Mouse (Mus musculus) regulatory T cell (primary cell): Measurements from ENCODE around the gene Exoc7.

ENCODE experiments used
- in situ Hi-C: fragments of 300-600 bp; cut with MboI, MseI; formaldehyde crosslinking; loops from one replicate; pipeline ENCODE4 v1.15.1; 2025; ENCODE audit warnings: high pct_unique_total_duplicates

Exoc7 gene

DNA sequence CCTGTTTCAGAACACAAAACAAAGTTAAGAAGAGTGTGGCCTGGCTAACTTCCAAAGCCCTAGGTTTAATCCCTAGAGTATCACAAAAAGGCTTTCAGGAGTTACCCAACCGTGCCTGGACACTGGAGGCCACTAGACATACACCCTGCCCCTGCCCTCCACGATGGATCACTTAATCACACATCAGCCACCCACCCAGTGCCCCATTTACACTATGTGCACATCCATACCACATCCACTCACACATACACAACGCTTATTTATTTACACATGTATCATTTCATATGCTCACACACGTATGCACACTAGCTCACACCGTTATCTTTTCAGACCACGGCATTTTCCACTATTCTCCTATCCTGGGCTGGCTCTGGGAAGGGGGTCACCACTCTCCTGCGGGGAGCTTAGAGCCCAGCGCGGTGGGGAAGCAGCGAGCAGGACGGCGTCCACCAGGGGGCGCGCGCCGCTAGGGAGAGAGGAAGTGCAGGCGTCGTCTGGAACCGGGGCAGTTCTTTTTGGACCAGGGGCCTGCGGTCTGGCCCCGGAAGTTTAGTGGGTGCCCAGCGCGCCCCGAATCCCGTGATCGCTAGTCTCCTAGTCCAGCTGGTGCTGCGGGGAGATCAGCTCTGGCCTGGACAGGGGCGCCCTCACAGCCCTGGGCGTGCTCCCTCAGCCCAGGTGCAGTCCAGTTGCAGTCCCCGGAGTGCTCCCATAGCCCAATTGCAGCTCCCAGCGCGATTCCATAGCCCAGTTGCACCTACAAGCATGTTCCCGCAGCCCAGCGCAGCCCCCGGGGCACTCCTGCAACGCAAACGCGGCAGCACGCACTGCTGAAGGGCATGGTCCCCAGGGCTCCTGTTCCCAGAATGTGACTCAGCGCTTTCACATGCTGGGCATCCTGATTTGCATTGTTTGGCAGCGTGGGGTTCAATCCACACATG, 12.0 kb upstream of the Exoc7 start:
- in situ Hi-C loops, result loop anchor here (5.0 kb wide), 1 partner anchor 128 kb away; no protein-coding TSS in a partner anchor

DNA sequence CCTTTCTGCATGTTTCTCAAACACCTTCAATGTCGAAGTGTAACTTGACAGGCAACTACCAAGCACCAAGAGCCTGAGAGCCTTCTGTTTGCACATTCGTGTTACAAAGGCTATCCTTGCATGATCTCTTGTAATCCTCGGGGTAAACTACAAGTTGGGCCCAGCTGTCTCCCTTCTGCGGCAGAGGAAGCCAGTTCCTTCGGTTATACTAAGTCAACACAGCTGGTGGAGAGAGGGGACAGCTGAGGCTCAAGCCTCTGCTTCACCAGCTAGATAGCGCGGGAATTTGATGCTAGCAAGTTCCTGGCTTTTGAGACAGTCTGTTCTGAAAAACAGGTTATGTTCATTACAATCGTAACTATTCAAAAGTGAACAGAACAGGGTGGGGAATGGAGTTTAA, 5.3 kb upstream of the Exoc7 start:
- in situ Hi-C loops, result no loop called here

DNA sequence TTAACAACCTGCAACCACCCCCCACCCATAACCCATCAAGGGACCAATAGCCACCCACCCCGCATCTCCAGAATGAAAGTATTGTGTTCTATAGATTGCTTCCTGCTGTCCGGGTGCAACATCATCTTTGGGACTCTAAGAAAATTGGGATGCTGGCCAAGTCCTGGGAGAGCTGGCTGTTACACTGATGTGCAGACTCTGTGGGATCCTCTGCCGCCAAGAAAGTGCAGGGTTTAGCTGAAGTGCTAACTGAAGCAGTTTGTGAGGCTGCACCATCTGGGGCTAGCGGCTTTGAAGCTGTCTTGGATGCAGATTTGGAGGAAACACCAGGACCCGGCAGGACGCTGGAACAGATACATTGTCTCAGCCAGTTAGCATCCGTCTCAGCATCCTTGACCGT, 4.1 kb upstream of the Exoc7 start:
- in situ Hi-C loops, result no loop called here

DNA sequence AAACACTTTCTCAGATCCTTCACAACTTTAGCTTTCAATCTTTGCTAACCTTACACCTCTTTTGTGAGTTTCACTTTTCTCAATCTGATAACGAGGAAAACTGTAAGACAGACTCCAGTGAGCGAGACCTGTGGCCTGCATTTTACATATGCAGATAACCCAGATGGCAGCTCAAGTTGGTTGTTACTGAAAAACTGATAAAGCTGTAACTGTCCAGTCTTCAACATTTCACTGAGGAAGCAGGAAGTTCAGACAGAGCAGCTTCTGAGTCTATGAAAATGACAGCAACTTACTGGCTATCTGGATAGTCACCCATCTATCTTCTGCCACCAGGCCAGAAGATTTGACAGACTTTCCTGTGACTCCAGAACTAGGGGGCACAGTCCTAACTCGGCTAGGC, 2.6 kb upstream of the Exoc7 start:
- in situ Hi-C loops, result no loop called here

DNA sequence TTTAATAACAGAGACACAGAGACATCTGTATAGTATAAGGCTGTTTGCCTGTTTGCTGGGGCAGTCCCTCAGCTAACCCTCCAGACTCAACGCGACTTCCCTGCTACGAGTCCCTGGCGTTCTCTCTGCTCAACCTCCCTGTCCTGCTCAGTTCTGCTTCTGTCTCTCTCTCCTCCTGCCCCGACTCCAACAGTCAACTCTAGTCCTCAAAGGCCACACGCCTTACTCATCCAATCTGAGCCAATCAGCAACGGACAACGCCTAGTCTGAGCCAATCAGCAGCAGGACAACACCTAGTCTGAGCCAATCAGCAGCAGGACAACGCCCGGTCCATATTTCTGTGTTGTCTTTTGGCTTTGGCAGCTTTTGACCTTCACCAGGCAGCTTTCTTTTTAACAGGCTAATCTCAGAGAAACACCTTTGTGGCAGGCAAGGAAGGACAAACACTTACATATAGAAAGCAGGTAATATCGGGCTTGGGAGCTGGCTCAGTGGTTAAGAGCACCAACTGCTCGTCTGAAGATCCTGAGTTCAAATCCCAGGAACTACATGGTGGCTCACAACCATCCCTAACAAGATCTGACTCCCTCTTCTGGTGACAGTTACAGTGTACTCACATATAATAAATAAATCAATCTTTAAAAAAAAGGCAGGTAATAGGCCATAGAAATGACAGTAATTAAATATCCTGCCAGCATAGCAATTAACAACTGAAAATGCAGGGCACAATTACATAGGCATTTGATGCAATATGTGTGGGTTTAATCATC, 914 bp upstream of the Exoc7 start:
- in situ Hi-C loops, result no loop called here

DNA sequence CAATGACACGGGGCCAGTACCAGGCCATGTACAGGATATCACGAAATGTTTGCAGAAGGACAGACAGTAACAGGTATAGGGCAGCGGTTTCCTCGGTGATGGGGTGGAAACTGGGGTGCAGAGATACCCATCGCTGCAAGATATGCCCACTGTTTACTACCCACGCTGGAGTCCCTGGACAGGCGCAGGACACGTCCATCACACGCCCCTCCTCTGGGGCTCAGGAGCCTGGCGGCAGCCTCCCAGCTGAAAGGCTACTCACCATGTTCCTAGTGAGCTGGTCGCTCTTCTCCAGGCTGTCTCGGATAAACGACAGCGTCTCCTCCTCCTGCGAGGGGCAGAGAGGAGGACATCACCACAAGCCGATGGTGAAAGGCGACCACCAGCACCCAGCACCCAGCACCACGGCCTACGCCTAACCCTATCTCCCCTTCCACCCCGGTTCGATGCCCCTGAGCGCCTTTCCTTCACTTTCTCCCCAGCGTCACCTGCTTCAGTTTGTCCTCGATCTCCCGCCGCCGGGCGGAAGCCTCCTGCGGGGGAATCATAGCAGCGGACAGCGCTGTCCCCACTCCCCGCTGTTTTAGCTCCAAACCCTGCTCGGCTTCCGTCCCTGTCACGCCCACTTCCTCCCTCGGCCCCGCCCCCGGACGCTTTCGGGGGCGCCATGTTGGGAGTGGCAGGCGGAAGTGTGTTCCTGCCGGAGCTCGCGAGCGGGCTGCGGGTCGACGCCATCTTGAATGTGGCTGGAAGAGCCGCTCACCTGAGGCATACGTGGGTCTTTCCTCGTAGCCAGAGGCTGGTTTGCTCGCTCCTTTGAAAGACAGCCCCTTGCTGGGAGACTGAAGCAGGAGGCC, 679 bp downstream of the Exoc7 start:
- in situ Hi-C loops, result no loop called here

DNA sequence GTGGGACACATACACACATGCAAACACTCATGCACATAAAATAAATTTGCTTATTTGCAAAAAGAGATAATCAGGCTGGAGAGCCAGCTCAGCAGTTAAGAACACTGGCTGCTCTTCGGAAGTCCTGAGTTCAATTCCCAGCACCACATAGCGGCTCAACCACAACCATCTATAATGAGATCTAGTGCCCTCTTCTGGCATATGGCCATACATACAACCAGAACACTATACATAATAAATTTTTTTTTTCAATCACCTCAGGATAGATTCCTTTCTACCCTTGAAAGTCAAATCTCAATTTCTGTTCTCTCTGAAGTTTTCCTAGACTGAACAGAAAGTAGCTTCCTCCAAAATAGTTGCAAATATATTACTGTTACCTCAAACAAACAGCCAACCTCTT, 1.6 kb downstream of the Exoc7 start:
- in situ Hi-C loops, result no loop called here

DNA sequence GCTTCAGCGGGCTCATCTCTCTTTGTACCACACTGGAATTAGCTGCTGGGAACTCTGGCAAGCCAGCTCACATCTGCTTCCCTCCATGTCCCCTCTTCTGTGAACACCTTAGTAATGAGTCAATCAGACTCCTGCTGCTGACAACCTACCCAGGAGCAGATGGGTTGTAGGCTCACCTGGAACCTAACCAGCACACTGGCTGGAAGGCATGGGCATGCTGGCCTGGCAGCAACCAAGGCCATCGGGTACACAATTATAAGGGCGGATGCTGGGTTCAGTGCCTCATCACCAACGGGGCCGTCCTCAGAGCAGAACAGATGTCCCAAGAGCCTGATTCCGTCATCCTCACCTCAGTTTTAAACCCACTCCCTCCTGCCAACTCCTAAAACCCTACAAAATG, 8.4 kb downstream of the Exoc7 start:
- in situ Hi-C loops, result no loop called here

DNA sequence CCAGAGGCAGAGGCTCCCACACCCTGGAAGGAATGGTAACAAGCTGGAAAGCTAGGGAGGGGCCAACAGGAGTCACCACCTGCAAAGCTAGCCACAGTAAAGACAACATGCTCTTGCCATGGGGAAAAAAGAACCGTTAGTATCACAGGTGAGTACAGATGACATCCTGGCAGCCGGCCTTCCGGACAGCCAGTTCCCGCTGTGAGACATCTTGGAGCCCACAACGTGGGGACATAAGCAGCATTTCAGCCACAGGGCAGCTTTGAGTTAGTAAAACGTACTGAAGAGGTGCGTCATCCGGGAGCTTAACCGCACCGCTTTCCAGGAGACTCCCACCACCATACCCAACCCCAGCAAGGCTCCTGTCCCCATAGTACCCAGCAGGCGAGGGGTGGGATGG, 8.8 kb downstream of the Exoc7 start:
- in situ Hi-C loops, result no loop called here

DNA sequence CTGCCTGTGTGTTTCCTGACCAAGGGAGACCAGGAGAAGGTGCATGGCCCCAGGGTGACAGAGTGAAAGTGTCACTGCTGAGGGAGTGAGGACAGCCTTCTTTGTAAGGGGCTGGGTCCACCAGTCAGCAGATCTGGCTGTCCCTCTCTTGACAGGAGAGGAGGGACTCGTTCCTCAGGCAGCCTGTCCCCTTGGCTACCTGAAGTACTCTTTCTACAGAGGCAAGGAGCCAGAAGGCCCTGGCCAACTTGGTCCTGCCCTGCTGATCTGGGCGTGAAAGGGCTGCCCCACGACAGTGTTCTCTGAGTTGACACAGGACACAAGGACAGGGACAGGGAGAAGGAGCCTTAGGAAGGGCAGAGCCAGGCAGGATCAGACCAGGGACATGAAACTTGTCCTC, 10.0 kb downstream of the Exoc7 start:
- in situ Hi-C loops, result no loop called here

DNA sequence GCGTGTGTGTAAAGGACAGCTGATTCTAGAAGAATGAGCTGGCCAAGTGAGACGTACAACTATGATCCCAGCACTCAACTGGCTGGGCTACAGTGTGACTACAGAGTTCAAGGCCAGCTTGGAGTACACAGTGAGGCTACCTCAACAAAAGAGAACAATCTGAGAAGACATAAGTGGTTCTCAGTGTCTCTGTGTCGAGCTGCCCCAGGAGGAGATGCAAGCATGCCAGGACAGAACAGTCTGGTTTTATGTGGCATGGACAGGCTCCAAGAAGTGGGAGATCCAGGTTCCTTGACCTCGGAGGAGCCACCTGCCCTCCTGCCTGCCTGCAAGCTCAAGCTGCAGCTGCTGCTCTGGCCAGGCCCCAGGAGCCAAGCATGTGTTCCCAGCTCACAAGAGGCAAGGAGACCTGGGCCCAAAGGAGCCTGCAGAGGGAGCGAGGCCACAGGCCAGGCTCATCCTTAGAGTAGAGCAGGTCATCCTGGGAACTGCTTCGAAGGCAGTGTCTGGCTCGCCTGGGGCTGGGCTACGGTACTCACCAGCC, 10.8 kb downstream of the Exoc7 start:
- in situ Hi-C loops, result no loop called here

DNA sequence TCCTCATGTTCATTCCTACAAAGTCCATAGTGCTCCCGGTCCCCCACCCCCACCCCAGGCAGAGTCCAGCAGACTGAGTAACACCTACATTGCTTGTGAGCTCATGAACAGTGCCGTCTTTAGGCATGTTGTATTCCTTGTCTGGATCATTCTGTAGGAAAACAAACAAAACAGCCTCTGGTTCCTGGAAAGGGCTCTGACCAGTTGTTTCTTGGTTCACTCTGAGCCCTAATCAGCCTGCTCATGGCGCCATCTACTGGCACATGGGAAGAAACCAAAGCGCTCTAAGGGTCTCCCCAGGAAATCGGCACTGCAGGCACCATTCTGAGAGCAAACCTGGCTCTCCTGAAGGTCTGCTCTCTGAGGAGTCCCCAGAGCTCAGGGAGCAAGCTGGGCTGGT, 12.7 kb downstream of the Exoc7 start:
- in situ Hi-C loops, result no loop called here

DNA sequence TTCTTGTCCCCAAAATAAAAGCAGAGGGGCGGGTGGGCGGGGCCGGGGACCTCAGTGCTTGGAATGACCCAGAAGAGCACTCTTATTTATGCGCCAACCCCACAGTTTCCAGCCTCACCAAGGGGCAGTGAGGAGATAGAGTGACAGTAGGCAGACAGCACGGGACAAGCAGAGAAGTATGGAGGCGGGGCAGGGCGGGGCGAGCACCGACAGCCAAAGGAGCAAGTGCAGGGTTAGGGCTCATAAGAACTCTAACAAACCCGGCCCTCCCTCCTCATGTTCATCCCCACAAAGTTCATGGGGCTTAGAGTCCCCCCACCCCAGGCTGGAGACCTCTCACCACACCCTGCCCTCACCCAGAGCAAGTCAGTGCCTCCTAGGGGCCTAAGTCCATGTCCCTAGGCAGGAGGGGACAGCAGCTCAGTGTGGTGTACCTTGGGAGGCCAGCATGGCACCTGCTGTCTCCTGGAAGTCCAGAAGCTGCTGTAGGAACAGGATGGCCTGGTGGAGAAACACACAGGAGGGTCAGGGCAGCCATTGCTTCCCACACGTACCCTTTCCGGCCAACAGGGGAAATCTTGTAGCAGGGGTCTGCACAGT, 13.4 kb downstream of the Exoc7 start:
- in situ Hi-C loops, result no loop called here

DNA sequence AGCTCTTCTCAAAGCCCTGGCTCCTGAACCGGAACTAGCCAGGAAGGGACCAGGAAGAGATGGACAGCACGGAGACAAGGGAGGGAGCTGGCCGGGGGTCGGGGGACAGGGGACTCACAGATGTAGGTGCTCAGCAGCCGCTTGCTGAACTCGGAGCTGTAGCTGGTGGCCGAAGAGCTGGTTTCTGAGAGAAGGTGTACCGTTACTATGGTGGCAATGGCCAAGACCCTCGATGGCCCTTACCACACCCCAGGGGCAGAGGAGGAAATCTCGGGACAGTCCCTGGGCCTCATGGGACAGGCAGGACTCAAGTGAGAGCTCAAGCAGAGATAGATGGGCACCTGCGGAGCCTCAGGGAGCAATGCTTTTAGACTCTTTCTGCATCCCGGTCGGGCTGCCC, 14.6 kb downstream of the Exoc7 start:
- in situ Hi-C loops, result no loop called here

DNA sequence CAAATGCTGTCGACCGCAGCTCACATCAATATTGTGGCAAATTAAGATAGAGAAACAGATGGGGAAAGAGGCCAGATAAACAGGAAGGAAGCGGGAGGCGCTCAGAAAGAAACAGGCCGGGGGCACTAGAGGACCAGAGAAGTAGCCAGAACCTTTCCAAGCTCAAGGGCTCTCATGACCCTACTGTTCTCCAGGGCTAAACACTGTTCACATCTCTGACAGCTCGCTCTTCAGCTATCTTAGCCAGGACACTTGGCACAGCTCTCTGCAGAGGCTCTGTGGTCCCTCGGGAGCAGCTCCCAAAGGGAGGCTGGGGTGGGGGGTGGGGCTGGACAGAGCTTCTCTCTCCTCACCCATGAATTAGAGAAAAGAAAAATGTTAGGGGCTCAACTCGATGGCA, 16.5 kb downstream of the Exoc7 start:
- in situ Hi-C loops, result no loop called here

DNA sequence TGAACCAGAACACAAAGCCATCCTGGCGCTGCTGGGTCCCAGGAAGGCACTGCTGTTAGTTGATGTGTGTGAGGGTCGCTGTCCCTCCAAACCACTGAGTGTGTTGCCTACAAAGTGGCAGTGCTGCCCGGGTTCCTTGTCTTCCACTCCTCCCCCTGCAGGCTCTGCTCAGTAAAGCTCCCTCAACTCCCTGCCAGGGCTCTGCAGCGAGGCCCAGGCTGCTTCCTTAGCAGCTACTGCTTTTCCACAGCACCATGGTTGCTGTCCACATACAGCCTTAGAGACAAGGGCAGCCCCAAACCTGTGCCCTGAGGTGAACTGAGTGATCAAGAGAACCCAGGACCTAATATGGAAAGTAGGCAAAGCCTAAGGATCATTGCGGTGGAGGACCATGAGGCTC, 19.7 kb downstream of the Exoc7 start:
- in situ Hi-C loops, result no loop called here

DNA sequence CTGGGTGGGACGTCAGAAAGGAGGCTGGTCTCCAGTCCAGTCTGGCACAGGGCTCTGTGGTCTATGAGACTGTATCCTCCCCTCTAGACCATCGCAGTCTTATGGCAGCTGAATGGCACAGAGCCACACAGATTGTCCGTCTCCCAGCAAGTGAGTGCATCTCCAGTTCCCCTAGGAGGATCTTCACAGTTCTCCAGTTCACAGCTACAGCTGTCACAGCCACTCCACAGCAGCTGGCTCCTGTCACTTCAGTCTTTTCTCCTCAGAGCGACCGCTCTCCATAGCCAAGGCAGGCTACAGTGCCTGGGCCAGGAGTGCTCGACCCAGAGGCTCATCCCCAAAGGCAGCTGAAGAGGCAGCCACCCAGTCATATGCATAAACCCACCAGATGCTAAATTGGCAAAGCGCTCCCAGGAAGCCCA, 21.3 kb downstream of the Exoc7 start:
- in situ Hi-C loops, result no loop called here

DNA sequence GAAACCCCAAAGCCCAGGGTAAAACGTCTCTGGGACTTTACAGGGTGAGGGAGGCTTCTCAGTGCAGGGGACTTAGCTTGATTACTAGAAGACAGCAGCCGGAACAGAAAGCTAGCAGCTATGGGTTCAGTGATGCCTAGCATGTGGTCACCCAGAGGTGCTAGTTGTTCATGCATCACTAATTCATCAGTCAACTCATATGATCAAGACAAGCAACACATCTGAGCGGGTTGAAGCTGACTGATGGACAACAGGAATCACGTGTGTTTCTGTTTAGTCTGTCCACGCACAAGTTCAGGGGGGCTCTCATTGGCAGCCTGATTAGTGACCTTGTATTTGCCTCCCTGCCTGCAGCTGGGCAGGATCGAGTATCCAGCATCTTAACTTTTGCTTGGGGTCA, 23.1 kb downstream of the Exoc7 start:
- in situ Hi-C loops, result loop anchor here (5.0 kb wide), 1 partner anchor 62 kb away; no protein-coding TSS in a partner anchor

DNA sequence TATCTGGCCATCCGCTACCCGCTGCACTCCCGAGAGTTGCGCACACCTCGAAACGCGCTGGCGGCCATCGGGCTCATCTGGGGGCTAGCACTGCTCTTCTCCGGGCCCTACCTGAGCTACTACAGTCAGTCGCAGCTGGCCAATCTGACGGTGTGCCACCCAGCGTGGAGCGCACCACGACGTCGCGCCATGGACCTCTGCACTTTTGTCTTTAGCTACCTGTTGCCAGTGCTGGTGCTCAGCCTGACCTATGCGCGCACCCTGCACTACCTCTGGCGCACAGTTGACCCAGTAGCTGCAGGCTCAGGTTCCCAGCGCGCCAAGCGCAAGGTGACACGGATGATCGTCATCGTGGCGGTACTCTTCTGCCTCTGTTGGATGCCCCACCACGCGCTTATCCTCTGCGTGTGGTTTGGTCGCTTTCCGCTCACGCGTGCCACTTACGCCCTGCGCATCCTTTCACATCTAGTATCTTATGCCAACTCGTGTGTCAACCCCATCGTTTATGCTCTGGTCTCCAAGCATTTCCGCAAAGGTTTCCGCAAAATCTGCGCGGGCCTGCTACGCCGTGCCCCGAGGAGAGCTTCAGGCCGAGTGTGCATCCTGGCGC, 24.0 kb downstream of the Exoc7 start:
- in situ Hi-C loops, result loop anchor here (5.0 kb wide), 1 partner anchor 61 kb away; no protein-coding TSS in a partner anchor

DNA sequence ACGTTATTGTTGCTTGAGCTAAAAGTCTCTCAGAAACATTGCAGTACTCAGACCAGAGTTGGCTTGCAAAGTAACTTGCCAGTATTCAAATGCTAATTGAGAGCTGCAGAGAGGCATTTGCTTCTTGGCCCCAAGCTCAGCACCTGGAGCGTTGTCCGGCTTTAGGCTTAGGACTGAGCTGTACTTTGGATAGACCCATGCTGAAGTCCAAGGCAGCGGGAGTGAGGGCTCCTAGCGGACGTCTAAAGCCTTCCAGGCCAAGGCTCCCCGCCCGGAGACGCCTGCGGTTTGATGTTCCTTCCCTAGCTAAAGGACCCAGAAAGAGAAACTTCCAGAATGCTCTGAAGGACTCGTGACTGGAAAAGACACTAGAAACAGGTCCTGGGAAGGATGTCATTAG, 24.9 kb downstream of the Exoc7 start:
- in situ Hi-C loops, result loop anchor here (5.0 kb wide), 1 partner anchor 60 kb away; no protein-coding TSS in a partner anchor

DNA sequence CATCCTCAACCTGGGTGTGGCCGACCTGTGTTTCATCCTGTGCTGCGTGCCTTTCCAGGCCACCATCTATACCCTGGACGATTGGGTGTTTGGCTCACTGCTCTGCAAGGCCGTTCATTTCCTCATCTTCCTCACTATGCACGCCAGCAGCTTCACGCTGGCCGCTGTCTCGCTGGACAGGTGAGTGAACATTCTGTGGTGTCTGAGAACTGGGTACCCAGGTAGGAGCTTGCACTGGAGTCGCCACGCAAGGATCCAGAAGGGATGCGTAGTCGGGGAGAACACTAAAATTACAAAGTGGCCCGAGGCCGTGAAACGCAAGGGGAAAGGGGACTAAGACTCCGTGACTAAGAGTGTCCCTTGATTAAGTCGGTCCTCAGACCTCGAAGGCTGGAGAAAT, 25.4 kb downstream of the Exoc7 start:
- in situ Hi-C loops, result loop anchor here (5.0 kb wide), 1 partner anchor 59 kb away; no protein-coding TSS in a partner anchor
